Comparison of ENCODE assay signal across 11 mouse cellular contexts in genomic region chr10:68443132-68443531, GRCm38 (mm10).
DNase-seq lines count a peak whose midpoint lies in the region; ATAC-seq and TF ChIP-seq lines count a peak whose summit lies in the region.
"Had no signal": no experiment of that assay in that cellular context is flagged by ENCODE, and none has a peak within 500 bp of the region (broad histone marks: within the 10 kb centered on the region; RNA-seq: fewer than 3 reads in every experiment).

No protein-coding gene starts in this region.

- no peak for ATAC-seq in kidney, embryonic 14.5 days (ENCODE audit: low FRiP score, low TSS enrichment)
- ATAC-seq in common myeloid progenitor, adult 5-6 weeks (replicated peaks; ENCODE audit: low read depth, poor library complexity, severe bottlenecking): 0 out of 2 replicates have a peak, but pooled peaks have one; percentile 24
- ATAC-seq in megakaryocyte progenitor cell, adult 5-6 weeks (replicated peaks; ENCODE audit: poor library complexity): peak; percentile 30; the same call in 1 of the 2 replicates
- ATAC-seq: Patski had no signal

- no peak for TF ChIP-seq CTCF in kidney, adult 2 months (conservative IDR thresholded peaks at IDR 0.05; ENCODE audit: insufficient read depth, insufficient read length, low read depth, low read length)

- peak; percentile 22 for DNase-seq in kidney, adult 2 months
- peak; percentile 68 for DNase-seq in CD4-positive, CD25-positive, alpha-beta regulatory T cell, adult 2 months (ENCODE audit: low read depth, low spot score)
- DNase-seq in layer of hippocampus, adult 9-10 months (ENCODE audit: low spot score): no peak
- DNase-seq in right cerebral cortex, postnatal 36 days (ENCODE audit: low spot score in 2 of 2): no peak
- no peak for DNase-seq in cerebellum, adult 11-12 months
- DNase-seq: cerebellum, adult 9-11 months; right cerebral cortex, postnatal 25 days had no signal

- H3K9ac ChIP-seq in kidney, embryonic 14.5 days (ENCODE audit: low read depth, low read length): no peak overlapping the region

- no peaks in the 10 kb centered on the region for H3K9me3 ChIP-seq in kidney, embryonic 14.5 days (ENCODE audit: control insufficient read depth, low read length)

- no peak overlapping the region for H3K4me3 ChIP-seq in kidney, adult 2 months (ENCODE audit: insufficient read depth, low read depth, low read length)
- H3K4me3 ChIP-seq in kidney, embryonic 14.5 days (ENCODE audit: low read length): no peak overlapping the region

- 14% methylated on average over 7 of the region's 7 CpGs for WGBS in kidney, adult 2 months
- 15% methylated on average over 7 of the region's 7 CpGs for WGBS in kidney, embryonic 14.5 days

- H3K27me3 ChIP-seq in kidney, adult 2 months (replicated peaks; ENCODE audit: control insufficient read depth, insufficient read depth, low read length): no peaks in the 10 kb centered on the region
- no peaks in the 10 kb centered on the region for H3K27me3 ChIP-seq in kidney, embryonic 14.5 days (ENCODE audit: control insufficient read depth, insufficient read depth, low read length)
- H3K27me3 ChIP-seq: Patski had no signal

- peaks cover 4% of the 10 kb centered on the region; the same call in 1 of the 2 replicates for H3K4me1 ChIP-seq in kidney, adult 2 months (ENCODE audit: control insufficient read depth, insufficient read depth, low read length)
- peaks cover 17% of the 10 kb centered on the region for H3K4me1 ChIP-seq in kidney, embryonic 14.5 days (ENCODE audit: control insufficient read depth, insufficient read depth, low read length)

- H3K36me3 ChIP-seq in kidney, adult 2 months (ENCODE audit: control insufficient read depth, insufficient read depth, low read length): no peaks in the 10 kb centered on the region
- no peaks in the 10 kb centered on the region for H3K36me3 ChIP-seq in kidney, embryonic 14.5 days (ENCODE audit: control insufficient read depth, insufficient read depth, low read length)

- H3K27ac ChIP-seq in kidney, adult 2 months (ENCODE audit: insufficient read depth, low read depth, low read length): no peak overlapping the region
- H3K27ac ChIP-seq in kidney, embryonic 14.5 days (ENCODE audit: low read depth, low read length): no peak overlapping the region; the same call in 1 of the 2 replicates

- no peak overlapping the region for H3K4me2 ChIP-seq in kidney, embryonic 14.5 days (replicated peaks; ENCODE audit: low read depth, low read length)

- no peak for TF ChIP-seq POLR2A in kidney, adult 2 months (IDR thresholded peaks at IDR 0.05; ENCODE audit: low read depth, low read length)

Comparison
In these comparisons a context has a peak if more than half of its experiments do, and no peak if none do; other contexts are left out.
1. DNase-seq: peak in kidney, adult 2 months (single experiment) and CD4-positive, CD25-positive, alpha-beta regulatory T cell, adult 2 months (single experiment); none in layer of hippocampus, adult 9-10 months (single experiment), right cerebral cortex, postnatal 36 days (0 of 2) and cerebellum, adult 11-12 months (single experiment).